Mouse (Mus musculus): ENCODE measurements around the gene Nrros.

GRCm38 (mm10) chr16:32133148-32133547 is 32.2 kb downstream of the Nrros start:
- TF ChIP-seq CTCF (conservative IDR thresholded peaks at IDR 0.05; ENCODE audit: low read length) = no peak
- TF ChIP-seq POU5F1 (IDR thresholded peaks at IDR 0.05; ENCODE audit: borderline replicate concordance, low read length) = no peak
